Mouse (Mus musculus) liver, embryonic 14.5 days (tissue): ENCODE results near the gene Creg1.

Experiments
- CTCF ChIP-seq: IDR thresholded peaks from 2 replicates; pipeline ENCODE4 v1.5.1; 2016; ENCODE audit warnings: antibody characterized with exemption, low read depth, control low read depth
- EP300 ChIP-seq: IDR thresholded peaks from 2 replicates; pipeline ENCODE4 v1.6.1; 2016; ENCODE audit warnings: antibody characterized with exemption, low read depth

- TF ChIP-seq EP300 (no peak), CTCF (no peak)
Measured at GRCm38 (mm10) chr1:165816391-165816790, 52.8 kb downstream of the Creg1 start.
